Mouse (Mus musculus) gastrocnemius, adult 2 months (tissue): ENCODE results near the gene Tet2. TPM values are rescaled to one million over a fixed set of nuclear protein-coding genes. Genes with fewer than 3 reads are reported as not detected.
A peak's percentile ranks its signal among the peaks of the same experiment; 100 is the strongest.

Experiments
- DNase-seq: peaks from one replicate; pipeline ENCODE4 v3.0.0; 2022
- H3K27ac ChIP-seq: fragments of 200-600 bp; 2 replicates; pipeline ENCODE4 v1.8.1; 2022; ENCODE audit warnings: mild to moderate bottlenecking
- H3K4me3 ChIP-seq: fragments of 200-600 bp; 2 replicates; pipeline ENCODE4 v1.8.1; 2022; ENCODE audit warnings: mild to moderate bottlenecking, moderate library complexity
- CTCF ChIP-seq: fragments of 200-600 bp; IDR thresholded peaks from 2 replicates; pipeline ENCODE4 v1.8.1; 2022; ENCODE audit warnings: antibody characterized with exemption, mild to moderate bottlenecking, moderate library complexity
- intact Hi-C: fragments of 180-260 bp; cut with DNase I; formaldehyde crosslinking; loops from one replicate; pipeline ENCODE4 v1.15.1; 2025
- total RNA-seq, 2 experiments: library from RNA; stranded (reverse); gene quantifications; 2 replicates each; pipeline ENCODE4 v1.2.3; 2021

The Tet2 gene
- total RNA-seq, 2 experiments from 2014 or later: 16.4 to 29.2 TPM

GRCm38 (mm10) chr3:133563503-133564205 is 18.7 kb upstream of the Tet2 start:
- no peak for DNase-seq
- Histone ChIP-seq H3K4me3 (no peak overlapping the region), H3K27ac (no peak overlapping the region)
- intact Hi-C loops: no loop called here
- no peak for TF ChIP-seq CTCF

DNA sequence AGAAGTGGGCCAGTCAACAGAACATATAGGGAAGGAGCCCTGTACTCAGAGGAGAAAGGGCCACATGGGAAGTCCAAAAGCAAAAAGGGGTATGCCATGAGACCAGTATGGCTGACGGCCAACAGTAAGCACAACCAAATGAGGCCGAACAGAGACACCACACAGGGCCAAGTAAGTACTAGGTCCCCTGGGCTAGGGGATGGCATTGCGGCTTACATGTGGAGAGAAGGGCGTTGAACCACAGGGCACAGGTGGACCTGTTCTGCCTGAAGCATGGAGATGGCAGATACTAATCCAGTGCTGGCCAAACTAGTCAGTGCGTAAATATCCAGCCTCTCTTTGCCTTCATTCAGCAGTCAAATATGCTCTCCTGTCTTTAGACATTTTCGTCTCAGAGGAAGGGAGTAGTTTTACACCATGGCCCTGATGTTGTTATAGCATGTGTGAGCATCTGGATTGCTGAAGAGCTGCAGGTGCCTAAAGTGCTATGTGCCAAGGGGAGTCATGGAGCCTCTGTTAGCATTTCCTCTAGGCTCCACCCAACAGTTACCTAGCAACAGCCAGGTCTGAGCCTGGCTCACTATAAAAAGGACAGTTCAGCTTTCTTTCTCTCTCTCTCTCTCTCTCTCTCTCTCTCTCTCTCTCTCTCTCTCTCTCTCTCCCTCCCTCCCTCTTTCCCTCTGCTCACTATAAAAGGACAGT is 14.6 kb upstream of the Tet2 start:
- DNase-seq: no peak
- H3K4me3 ChIP-seq: no peak overlapping the region
- TF ChIP-seq CTCF: no peak
- intact Hi-C loops: no loop called here
- no peak overlapping the region for H3K27ac ChIP-seq

- intact Hi-C loops: no loop called here
- no peak for TF ChIP-seq CTCF
- Histone ChIP-seq H3K27ac (no peak overlapping the region), H3K4me3 (no peak overlapping the region)
- DNase-seq: no peak
Observed at GRCm38 (mm10) chr3:133557602-133558001, 12.7 kb upstream of the Tet2 start.

DNA sequence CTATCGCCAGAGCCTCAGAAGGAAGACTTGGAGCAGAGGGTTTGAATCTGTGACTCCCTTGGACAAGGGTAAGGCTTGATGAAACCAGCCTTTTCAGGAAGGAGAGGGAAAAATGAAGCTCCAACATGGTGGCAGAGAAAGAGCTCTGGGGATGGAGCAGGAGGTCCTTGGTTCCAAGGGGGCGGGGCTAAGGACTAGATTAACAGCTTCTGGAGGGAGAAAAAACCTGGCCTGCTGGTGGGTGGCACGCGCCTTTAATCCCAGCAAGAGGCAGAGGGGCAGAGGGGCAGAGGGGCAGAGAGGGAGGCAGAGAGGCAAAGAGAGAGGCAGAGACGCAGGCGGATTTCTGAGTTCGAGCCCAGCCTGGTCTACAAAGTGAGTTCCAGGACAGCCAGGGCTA is 12.2 kb upstream of the Tet2 start:
- intact Hi-C loops: no loop called here
- no peak for DNase-seq
- no peak for TF ChIP-seq CTCF
- no peak overlapping the region for H3K27ac ChIP-seq
- H3K4me3 ChIP-seq: no peak overlapping the region

DNA sequence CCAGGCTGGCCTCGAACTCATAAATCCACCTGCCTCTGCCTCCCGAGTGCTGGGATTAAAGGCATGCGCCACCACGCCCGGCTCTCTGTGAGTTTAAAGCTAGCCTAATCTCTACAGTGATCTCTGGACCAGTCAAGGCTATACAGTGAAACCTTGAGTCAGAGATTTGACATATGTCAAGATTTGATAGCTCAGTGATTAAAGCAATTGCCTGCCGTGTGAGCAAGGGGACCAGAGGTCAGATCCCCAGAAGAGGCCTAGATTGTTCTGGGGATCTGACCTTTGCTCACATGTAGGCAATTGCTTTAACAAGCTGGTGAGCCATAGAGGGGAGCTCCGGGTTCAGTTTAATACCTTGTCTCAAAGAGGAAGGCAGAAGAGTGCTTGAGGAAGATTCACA is 10.4 kb upstream of the Tet2 start:
- TF ChIP-seq CTCF: no peak
- intact Hi-C loops: no loop called here
- no peak for DNase-seq
- no peak overlapping the region for H3K27ac ChIP-seq
- H3K4me3 ChIP-seq: no peak overlapping the region

DNA sequence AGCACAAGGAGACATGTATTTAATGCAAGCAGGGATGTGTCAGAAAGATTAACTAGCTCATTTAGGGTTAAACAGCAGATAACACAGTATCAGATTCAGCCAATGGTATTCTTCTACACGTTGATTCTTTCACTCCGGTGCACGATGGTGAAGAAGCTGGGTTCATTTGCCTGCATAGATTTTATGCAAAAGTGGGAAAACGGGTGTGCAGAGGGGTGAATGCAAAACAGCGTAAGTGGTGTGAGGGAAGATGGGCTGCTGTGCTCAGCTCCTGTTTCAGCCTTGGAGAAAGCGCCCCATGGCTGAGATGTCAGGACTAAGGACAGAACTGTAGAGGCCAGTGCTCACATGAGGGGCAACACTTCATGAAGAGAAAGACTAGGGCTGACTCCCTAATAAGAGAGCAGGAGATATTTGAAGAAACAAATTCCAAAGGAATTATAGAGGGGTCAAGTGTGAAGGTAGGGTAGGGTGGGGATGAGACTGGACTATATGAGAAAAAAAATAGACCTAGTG is 9.7 kb upstream of the Tet2 start:
- Histone ChIP-seq H3K4me3 (no peak overlapping the region), H3K27ac (no peak overlapping the region)
- no peak for TF ChIP-seq CTCF
- no peak for DNase-seq
- intact Hi-C loops: loop anchor here (5.0 kb wide), 1 partner anchor 242 kb away; the partner anchor contains the start of gene Ppa2

- TF ChIP-seq CTCF: no peak
- DNase-seq: no peak
- Histone ChIP-seq H3K27ac (no peak overlapping the region), H3K4me3 (no peak overlapping the region)
- intact Hi-C loops: loop anchor here (5.0 kb wide), 1 partner anchor 242 kb away; the partner anchor contains the start of gene Ppa2
Observed at GRCm38 (mm10) chr3:133554092-133554491, 9.2 kb upstream of the Tet2 start.

DNA sequence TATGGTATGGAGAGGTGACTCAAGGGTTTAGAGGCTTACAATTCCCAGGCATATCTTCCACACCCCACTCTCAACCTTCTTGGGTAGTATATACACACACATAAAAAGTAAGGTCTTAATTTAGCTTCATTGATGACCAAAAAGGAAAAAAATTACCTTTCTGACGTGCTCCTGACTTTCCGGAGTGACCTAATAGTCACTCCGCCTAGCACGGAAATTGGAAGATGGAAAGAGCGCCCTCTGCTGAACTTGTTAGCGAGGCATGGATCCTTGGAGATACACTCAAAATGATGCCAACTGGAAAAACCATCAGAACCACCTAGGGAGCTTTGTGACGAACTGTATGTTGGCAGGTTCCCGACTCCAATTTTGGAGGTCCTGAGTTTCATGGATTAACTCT is 7.0 kb upstream of the Tet2 start:
- TF ChIP-seq CTCF: peak; percentile 63
- DNase-seq: peak; percentile 45
- Histone ChIP-seq H3K4me3 (no peak overlapping the region), H3K27ac (no peak overlapping the region)
- intact Hi-C loops: loop anchor here (5.0 kb wide), 1 partner anchor 240 kb away; the partner anchor contains the start of gene Ppa2

DNA sequence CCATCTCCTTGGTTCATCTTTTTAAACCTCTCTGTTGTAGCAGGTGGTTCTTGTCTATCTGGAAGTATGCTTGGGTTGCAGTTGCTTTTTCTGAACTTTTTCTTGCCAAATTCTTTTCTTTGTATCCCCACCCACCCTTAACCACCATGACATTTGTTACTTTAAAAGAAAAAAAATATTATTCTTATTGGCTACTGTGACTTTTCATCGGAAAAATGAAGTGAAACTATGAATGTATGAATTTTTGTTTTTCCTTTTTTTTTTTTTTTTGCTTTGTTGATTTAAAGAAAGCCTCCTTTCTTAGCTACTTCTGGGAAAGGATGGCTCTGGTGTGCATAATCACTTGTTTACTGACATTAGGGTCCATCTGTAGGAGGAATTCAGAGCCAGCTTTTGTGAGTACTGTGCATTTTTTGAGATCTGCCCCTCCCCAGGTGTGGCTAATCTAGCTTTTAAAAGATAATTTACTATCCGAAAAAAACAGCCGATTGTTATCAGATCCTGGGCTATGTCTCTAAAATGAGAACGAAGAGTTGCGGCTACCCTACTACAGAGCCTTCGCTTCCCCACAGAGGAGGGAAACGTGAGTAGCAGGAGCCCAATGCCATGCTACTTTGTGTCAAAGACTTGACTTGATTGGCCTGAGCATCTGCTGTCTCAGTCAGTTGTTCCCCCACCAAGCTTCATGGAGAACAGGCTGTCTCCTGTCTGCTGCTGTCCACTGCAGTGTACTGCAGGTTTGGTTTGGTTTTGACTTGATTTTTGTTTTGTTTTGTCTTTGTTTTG is 4.6 kb upstream of the Tet2 start:
- no peak for TF ChIP-seq CTCF
- no peak overlapping the region for H3K4me3 ChIP-seq
- no peak for DNase-seq
- intact Hi-C loops: loop anchor here (5.0 kb wide), 2 partner anchors 43 to 237 kb away; partner anchors contain the start of gene Ppa2
- H3K27ac ChIP-seq: no peak overlapping the region

- no peak for DNase-seq
- intact Hi-C loops: loop anchor here (5.0 kb wide), 1 partner anchor 44 kb away; no protein-coding TSS in a partner anchor
- H3K27ac ChIP-seq: no peak overlapping the region
- TF ChIP-seq CTCF: no peak
- no peak overlapping the region for H3K4me3 ChIP-seq
Observed at GRCm38 (mm10) chr3:133548613-133549012, 3.7 kb upstream of the Tet2 start.

GRCm38 (mm10) chr3:133546790-133547189 is 1.9 kb upstream of the Tet2 start:
- intact Hi-C loops: loop anchor here (5.0 kb wide), 1 partner anchor 46 kb away; no protein-coding TSS in a partner anchor
- peak overlapping the region; percentile 59 for H3K27ac ChIP-seq
- TF ChIP-seq CTCF: no peak
- DNase-seq: no peak
- H3K4me3 ChIP-seq: no peak overlapping the region

DNA sequence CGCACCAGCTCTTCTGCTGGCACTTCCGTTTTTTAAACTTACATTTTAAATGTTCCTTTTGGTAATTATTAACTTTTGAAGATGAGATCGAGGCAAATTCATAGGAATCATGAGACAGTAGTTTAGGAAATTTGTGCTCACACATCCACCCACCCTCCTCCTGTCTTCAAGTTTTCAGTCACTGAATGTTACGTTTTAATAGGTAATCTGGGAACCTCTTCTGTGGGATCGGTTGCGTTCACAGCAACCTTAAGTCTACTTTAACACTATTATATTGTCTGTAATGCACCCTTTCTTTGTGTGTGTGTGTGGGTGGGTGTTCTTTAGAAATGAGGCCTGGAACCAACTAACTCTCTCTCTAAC is 346 bp upstream of the Tet2 start:
- Histone ChIP-seq H3K27ac (peak overlapping the region; percentile 97), H3K4me3 (peak overlapping the region; percentile 89)
- intact Hi-C loops: loop anchor here (2.0 to 5.0 kb wide), 2 partner anchors 47 to 128 kb away; no protein-coding TSS in a partner anchor
- no peak for DNase-seq
- TF ChIP-seq CTCF: no peak
